Mouse (Mus musculus): ENCODE measurements around the gene H3f3b. TPM values are rescaled to one million over a fixed set of nuclear protein-coding genes. Genes with fewer than 3 reads are reported as not detected.

The H3f3b gene
- polyA plus RNA-seq (2014; fragmentation: Nextera tagmentation; extraction: Ambion mirVana), result 2,172 and 2,203 TPM in 2 replicates

GRCm38 (mm10) chr11:116027756-116028155 lies at the start of gene H3f3b:
H3f3b (minus strand) TSS chr11:116027962.
- H3K4me1 ChIP-seq (replicated peaks; ENCODE audit: control insufficient read depth, insufficient read depth, low read length), result peaks cover 3% of the 10 kb centered on the region; the same call in 1 of the 2 replicates
- H3K4me3 ChIP-seq (ENCODE audit: low read depth, low read length), result no peak within 1 kb of the TSS
- DNase-seq (ENCODE audit: low spot score) (no peak), ATAC-seq (ENCODE audit: low FRiP score) (no peak)
- WGBS, result 80% methylated on average over 4 of the region's 4 CpGs
- H3K9ac ChIP-seq (ENCODE audit: low read depth, low read length), result no peak within 1 kb of the TSS
- H3K27me3 ChIP-seq (ENCODE audit: control insufficient read depth, insufficient read depth, low read length), result no peaks in the 10 kb centered on the region
- no peaks in the 10 kb centered on the region for H3K36me3 ChIP-seq (ENCODE audit: control insufficient read depth, insufficient read depth, low read length)
- no peak within 1 kb of the TSS for H3K27ac ChIP-seq (ENCODE audit: low read depth, low read length)
- H3K4me2 ChIP-seq (replicated peaks; ENCODE audit: low read depth, low read length), result no peak within 1 kb of the TSS
- no peaks in the 10 kb centered on the region for H3K9me3 ChIP-seq (ENCODE audit: control insufficient read depth, low read length)

GRCm38 (mm10) chr11:116076836-116077235 lies 49.1 kb upstream of the H3f3b start:
- DNase-seq (ENCODE audit: low spot score) (no peak), ATAC-seq (ENCODE audit: low FRiP score) (no peak)
- Histone ChIP-seq H3K4me1 (replicated peaks; ENCODE audit: control insufficient read depth, insufficient read depth, low read length) (peaks cover 12% of the 10 kb centered on the region), H3K9ac (ENCODE audit: low read depth, low read length) (no peak overlapping the region), H3K36me3 (ENCODE audit: control insufficient read depth, insufficient read depth, low read length) (0 out of 2 replicates have a peak, but pooled peaks cover 3% of the 10 kb centered on the region), H3K27me3 (ENCODE audit: control insufficient read depth, insufficient read depth, low read length) (no peaks in the 10 kb centered on the region), H3K4me3 (ENCODE audit: low read depth, low read length) (no peak overlapping the region), H3K9me3 (ENCODE audit: control insufficient read depth, low read length) (no peaks in the 10 kb centered on the region), H3K4me2 (replicated peaks; ENCODE audit: low read depth, low read length) (0 out of 2 replicates have a peak overlapping the region, but pooled peaks have one; percentile 5), H3K27ac (ENCODE audit: low read depth, low read length) (no peak overlapping the region)
- 86% methylated on average over 7 of the region's 7 CpGs for WGBS

- H3K4me3 ChIP-seq (ENCODE audit: low read depth, low read length), result no peak overlapping the region
- ATAC-seq (ENCODE audit: low FRiP score) (no peak), DNase-seq (ENCODE audit: low spot score) (no peak)
- H3K9me3 ChIP-seq (ENCODE audit: control insufficient read depth, low read length), result no peaks in the 10 kb centered on the region
- 60% methylated on average over 7 of the region's 7 CpGs for WGBS
- no peak overlapping the region for H3K4me2 ChIP-seq (replicated peaks; ENCODE audit: low read depth, low read length)
- H3K9ac ChIP-seq (ENCODE audit: low read depth, low read length), result no peak overlapping the region
- H3K4me1 ChIP-seq (replicated peaks; ENCODE audit: control insufficient read depth, insufficient read depth, low read length), result peaks cover 12% of the 10 kb centered on the region
- no peaks in the 10 kb centered on the region for H3K36me3 ChIP-seq (ENCODE audit: control insufficient read depth, insufficient read depth, low read length)
- H3K27me3 ChIP-seq (ENCODE audit: control insufficient read depth, insufficient read depth, low read length), result no peaks in the 10 kb centered on the region
- H3K27ac ChIP-seq (ENCODE audit: low read depth, low read length), result no peak overlapping the region
Measured at GRCm38 (mm10) chr11:116076266-116076540, 48.4 kb upstream of the H3f3b start.

DNA sequence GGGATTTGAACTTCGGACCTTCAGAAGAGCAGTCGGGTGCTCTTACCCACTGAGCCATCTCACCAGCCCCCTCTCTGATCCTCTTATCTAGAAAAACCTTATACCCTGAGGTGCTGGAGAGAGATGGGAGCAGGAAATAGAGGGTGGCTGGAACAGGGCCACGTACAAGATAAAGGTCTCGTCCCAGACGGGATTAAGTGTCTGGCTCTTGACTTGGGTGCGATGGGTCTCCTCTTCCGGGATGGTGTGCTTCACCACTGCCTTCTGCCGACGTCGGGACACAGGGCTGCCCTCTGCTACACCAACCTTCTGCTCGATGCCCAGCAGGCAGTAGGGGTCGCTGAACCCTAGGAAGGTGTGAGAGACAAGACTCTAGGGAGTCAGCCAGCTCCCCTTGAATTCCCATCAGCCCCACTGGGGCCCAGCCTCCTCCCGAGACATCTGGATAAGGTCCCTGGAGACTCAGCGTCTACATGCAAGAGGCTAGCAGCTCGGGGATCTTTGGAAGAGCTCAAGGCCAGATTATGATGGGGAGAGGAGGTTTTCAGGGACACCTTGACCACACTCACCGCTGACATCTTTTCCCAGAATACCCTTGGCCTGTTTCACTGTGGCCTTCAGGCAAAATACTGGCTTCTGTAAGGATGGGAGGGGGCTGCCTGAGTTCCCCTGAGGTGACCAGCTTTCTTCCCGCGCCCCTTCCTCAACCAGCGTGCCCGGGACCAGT lies 47.9 kb upstream of the H3f3b start:
- peaks cover 12% of the 10 kb centered on the region for H3K4me1 ChIP-seq (replicated peaks; ENCODE audit: control insufficient read depth, insufficient read depth, low read length)
- no peak overlapping the region for H3K27ac ChIP-seq (ENCODE audit: low read depth, low read length)
- 55% methylated on average over 20 of the region's 20 CpGs for WGBS
- H3K4me2 ChIP-seq (replicated peaks; ENCODE audit: low read depth, low read length), result no peak overlapping the region
- DNase-seq (ENCODE audit: low spot score), result no peak
- H3K36me3 ChIP-seq (ENCODE audit: control insufficient read depth, insufficient read depth, low read length), result no peaks in the 10 kb centered on the region
- no peaks in the 10 kb centered on the region for H3K27me3 ChIP-seq (ENCODE audit: control insufficient read depth, insufficient read depth, low read length)
- no peaks in the 10 kb centered on the region for H3K9me3 ChIP-seq (ENCODE audit: control insufficient read depth, low read length)
- no peak overlapping the region for H3K4me3 ChIP-seq (ENCODE audit: low read depth, low read length)
- ATAC-seq (ENCODE audit: low FRiP score), result no peak
- H3K9ac ChIP-seq (ENCODE audit: low read depth, low read length), result no peak overlapping the region

DNA sequence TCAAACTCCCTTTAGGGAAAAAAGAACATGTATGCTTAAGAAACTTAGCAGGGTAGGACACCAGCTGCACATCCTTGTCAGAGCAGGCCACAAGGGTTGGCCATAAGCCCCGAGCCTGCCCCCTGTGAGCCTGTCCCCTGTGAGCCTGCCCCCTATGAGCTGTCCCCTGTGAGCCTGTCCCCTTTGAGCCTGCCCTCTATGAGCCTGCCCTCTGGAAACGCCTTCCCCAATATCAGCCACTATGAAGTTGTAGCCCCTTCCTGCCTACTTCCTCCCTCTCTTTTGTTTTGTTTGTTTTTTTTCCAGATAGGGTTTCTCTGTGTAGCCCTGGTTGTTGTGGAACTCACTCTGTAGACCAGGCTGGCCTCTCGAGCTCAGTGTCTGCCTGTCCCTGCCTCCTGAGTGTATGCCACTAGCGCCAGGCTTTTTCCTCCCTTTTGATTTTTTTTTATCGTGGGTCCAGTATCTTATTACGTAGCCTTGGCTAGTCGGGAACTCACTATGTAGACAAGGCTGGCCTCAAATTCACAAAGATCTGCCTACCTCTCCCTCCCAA lies 46.8 kb upstream of the H3f3b start:
- Histone ChIP-seq H3K36me3 (ENCODE audit: control insufficient read depth, insufficient read depth, low read length) (no peaks in the 10 kb centered on the region), H3K4me2 (replicated peaks; ENCODE audit: low read depth, low read length) (no peak overlapping the region), H3K4me1 (replicated peaks; ENCODE audit: control insufficient read depth, insufficient read depth, low read length) (peaks cover 12% of the 10 kb centered on the region), H3K27me3 (ENCODE audit: control insufficient read depth, insufficient read depth, low read length) (no peaks in the 10 kb centered on the region), H3K9me3 (ENCODE audit: control insufficient read depth, low read length) (no peaks in the 10 kb centered on the region), H3K4me3 (ENCODE audit: low read depth, low read length) (no peak overlapping the region), H3K27ac (ENCODE audit: low read depth, low read length) (no peak overlapping the region), H3K9ac (ENCODE audit: low read depth, low read length) (no peak overlapping the region)
- DNase-seq (ENCODE audit: low spot score), result no peak
- ATAC-seq (ENCODE audit: low FRiP score), result no peak
- 75% methylated on average over 7 of the region's 7 CpGs for WGBS

GRCm38 (mm10) chr11:116072608-116073007 lies 44.8 kb upstream of the H3f3b start:
- H3K27me3 ChIP-seq (ENCODE audit: control insufficient read depth, insufficient read depth, low read length), result no peaks in the 10 kb centered on the region
- H3K36me3 ChIP-seq (ENCODE audit: control insufficient read depth, insufficient read depth, low read length), result no peaks in the 10 kb centered on the region
- DNase-seq (ENCODE audit: low spot score) (no peak), ATAC-seq (ENCODE audit: low FRiP score) (no peak)
- H3K4me1 ChIP-seq (replicated peaks; ENCODE audit: control insufficient read depth, insufficient read depth, low read length), result no peaks in the 10 kb centered on the region
- no peak overlapping the region for H3K27ac ChIP-seq (ENCODE audit: low read depth, low read length)
- no peak overlapping the region for H3K4me2 ChIP-seq (replicated peaks; ENCODE audit: low read depth, low read length)
- no peak overlapping the region for H3K4me3 ChIP-seq (ENCODE audit: low read depth, low read length)
- WGBS, result 77% methylated on average over 3 of the region's 3 CpGs
- H3K9ac ChIP-seq (ENCODE audit: low read depth, low read length), result no peak overlapping the region
- no peaks in the 10 kb centered on the region for H3K9me3 ChIP-seq (ENCODE audit: control insufficient read depth, low read length)

GRCm38 (mm10) chr11:116071510-116071909 lies 43.7 kb upstream of the H3f3b start:
- no peak overlapping the region for H3K4me2 ChIP-seq (replicated peaks; ENCODE audit: low read depth, low read length)
- H3K4me1 ChIP-seq (replicated peaks; ENCODE audit: control insufficient read depth, insufficient read depth, low read length), result no peaks in the 10 kb centered on the region
- H3K4me3 ChIP-seq (ENCODE audit: low read depth, low read length), result no peak overlapping the region
- H3K27me3 ChIP-seq (ENCODE audit: control insufficient read depth, insufficient read depth, low read length), result no peaks in the 10 kb centered on the region
- DNase-seq (ENCODE audit: low spot score) (no peak), ATAC-seq (ENCODE audit: low FRiP score) (no peak)
- 67% methylated on average over 5 of the region's 5 CpGs for WGBS
- no peak overlapping the region for H3K27ac ChIP-seq (ENCODE audit: low read depth, low read length)
- H3K9me3 ChIP-seq (ENCODE audit: control insufficient read depth, low read length), result no peaks in the 10 kb centered on the region
- no peaks in the 10 kb centered on the region for H3K36me3 ChIP-seq (ENCODE audit: control insufficient read depth, insufficient read depth, low read length)
- H3K9ac ChIP-seq (ENCODE audit: low read depth, low read length), result no peak overlapping the region

GRCm38 (mm10) chr11:116065345-116065744 lies 37.6 kb upstream of the H3f3b start:
- DNase-seq (ENCODE audit: low spot score), result no peak
- H3K27me3 ChIP-seq (ENCODE audit: control insufficient read depth, insufficient read depth, low read length), result no peaks in the 10 kb centered on the region
- WGBS, result 86% methylated on average over 12 of the region's 12 CpGs
- H3K9ac ChIP-seq (ENCODE audit: low read depth, low read length), result no peak overlapping the region
- H3K9me3 ChIP-seq (ENCODE audit: control insufficient read depth, low read length), result no peaks in the 10 kb centered on the region
- no peak overlapping the region for H3K4me2 ChIP-seq (replicated peaks; ENCODE audit: low read depth, low read length)
- no peak overlapping the region for H3K4me3 ChIP-seq (ENCODE audit: low read depth, low read length)
- ATAC-seq (ENCODE audit: low FRiP score), result no peak
- no peaks in the 10 kb centered on the region for H3K4me1 ChIP-seq (replicated peaks; ENCODE audit: control insufficient read depth, insufficient read depth, low read length)
- H3K27ac ChIP-seq (ENCODE audit: low read depth, low read length), result no peak overlapping the region
- H3K36me3 ChIP-seq (ENCODE audit: control insufficient read depth, insufficient read depth, low read length), result no peaks in the 10 kb centered on the region

DNA sequence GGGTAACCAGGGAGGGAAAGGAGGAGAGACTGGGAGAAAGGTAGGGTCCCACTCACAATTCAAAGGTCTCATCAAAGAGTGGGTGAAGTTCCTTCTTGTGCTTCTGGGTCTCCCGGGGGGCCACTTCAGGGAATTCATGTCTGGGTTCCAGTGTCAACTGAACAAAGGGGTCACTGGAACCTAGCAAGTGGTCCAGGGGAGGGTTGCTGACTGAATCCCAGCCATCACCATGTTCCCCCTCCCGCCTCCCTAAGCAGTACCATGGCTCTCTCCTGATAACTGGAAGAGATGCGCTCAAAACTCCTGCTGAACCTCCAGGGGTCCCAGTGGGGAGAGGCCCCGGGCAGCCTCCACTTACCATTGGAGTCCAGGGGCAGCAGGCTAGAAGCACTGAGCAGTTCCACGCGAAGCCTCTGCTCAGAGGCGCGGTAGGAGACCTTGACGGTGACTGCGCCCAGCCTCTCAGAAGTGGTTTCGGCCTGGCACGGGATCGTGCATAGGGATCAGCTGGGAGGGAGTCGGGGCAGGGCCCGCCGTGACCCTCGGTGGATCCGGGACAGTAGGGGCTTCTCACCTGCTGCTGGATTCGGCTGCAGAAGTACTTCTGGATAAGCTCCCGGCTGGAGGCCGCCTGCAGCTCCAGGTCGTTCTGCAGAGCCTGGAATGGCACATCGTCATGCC lies 36.6 kb upstream of the H3f3b start:
- 64% methylated on average over 23 of the region's 23 CpGs for WGBS
- DNase-seq (ENCODE audit: low spot score) (no peak), ATAC-seq (ENCODE audit: low FRiP score) (no peak)
- no peak overlapping the region for H3K9ac ChIP-seq (ENCODE audit: low read depth, low read length)
- no peaks in the 10 kb centered on the region for H3K4me1 ChIP-seq (replicated peaks; ENCODE audit: control insufficient read depth, insufficient read depth, low read length)
- 0 out of 2 replicates have a peak, but pooled peaks cover 2% of the 10 kb centered on the region for H3K36me3 ChIP-seq (ENCODE audit: control insufficient read depth, insufficient read depth, low read length)
- no peak overlapping the region for H3K4me3 ChIP-seq (ENCODE audit: low read depth, low read length)
- no peak overlapping the region for H3K27ac ChIP-seq (ENCODE audit: low read depth, low read length)
- H3K4me2 ChIP-seq (replicated peaks; ENCODE audit: low read depth, low read length), result no peak overlapping the region
- H3K9me3 ChIP-seq (ENCODE audit: control insufficient read depth, low read length), result no peaks in the 10 kb centered on the region
- H3K27me3 ChIP-seq (ENCODE audit: control insufficient read depth, insufficient read depth, low read length), result no peaks in the 10 kb centered on the region
